Mouse (Mus musculus) mouse trophoblast stem cell (cell line): Measurements from ENCODE around the gene Pmvk.

ENCODE experiments used
- in situ Hi-C, 2 experiments: fragments of 300-500 bp; cut with MseI, MboI; formaldehyde crosslinking; loops; 2 replicates in 1 of 2; 3 replicates in 1 of 2; pipeline ENCODE4 v1.15.1; 2025

Gene Pmvk

DNA sequence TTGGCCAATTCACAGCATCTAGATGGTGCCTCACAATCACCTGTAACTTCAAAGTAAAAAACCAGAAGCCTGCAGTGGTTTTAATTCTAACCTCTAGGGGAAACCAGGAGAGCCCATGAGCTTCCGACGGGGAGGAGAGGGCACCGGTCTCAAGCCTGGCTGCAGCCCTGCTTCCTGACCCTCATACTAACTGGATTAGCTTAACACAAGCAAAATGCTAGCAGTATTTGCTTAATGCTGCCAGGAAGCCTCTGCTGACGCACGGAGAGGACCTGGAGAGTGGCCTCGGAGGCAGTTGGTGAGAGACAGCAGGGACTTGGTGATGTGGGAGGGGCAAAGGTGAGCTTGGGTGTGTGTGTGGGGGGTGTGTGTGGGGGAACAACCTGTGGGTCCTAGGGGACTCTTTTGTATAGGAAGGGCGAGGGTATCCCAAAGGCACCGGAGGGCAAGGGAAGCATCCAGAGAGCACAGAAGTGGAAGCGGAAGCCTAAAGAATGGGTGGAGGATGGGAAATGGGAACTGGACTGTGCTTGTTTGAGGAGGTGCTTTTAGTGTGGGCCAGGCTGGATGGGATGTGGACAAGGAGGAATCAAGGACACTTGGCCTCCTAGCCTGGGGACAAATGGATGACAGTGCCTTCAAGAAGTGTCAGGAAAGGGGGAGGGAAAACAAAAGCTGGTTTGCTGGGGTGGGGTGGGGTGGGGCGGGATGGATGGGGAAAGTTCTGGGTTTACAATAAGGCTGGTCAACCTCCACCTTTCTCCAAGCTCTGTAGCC lies at the start of gene Pmvk:
Gene Pmvk, plus strand, starts transcription at position 141 of the 777 bp plus-strand sequence.
- in situ Hi-C loops: loop anchor here (5.0 kb wide), 2 partner anchors 33 to 38 kb away; no protein-coding TSS in a partner anchor

DNA sequence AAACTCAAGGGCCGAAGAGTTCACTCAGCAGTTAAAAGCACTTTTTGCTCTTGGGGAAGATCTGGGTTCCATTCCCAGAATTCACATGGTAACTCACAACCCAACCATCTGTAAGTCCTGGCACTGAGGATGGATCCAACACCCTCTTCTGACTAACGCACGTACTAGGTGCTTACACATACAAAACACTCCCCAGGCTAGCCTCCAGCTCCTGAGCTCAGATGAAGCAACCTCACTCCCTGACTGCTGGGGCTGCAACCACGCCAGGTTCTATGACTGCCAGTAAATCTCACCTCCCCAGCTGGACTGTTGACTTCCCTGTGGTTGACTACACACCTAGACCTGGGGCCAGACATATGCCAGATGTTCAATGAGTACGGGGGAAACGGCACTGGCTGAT lies 47.5 kb upstream of the Pmvk start:
- in situ Hi-C loops: no loop called here

DNA sequence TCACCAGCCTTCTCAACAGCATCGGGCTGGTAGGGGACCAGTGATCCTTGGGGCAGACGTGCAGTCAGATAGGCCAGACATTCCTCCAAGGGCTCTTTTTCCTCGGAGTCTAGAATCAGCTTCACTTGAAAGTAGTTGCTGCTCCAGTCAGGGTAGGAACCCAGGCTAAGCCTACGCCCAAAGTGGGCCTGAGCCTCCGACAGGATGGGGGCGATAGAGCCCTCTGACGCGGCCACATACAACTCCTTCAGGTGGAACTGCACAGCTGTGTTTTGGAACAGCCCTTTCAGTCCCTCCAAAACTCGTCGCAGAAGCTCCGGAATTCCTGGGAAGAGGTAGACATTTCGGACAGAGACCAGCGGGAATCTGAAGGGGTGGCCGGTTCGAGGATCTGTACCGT lies 45.9 kb upstream of the Pmvk start:
- in situ Hi-C loops: no loop called here

DNA sequence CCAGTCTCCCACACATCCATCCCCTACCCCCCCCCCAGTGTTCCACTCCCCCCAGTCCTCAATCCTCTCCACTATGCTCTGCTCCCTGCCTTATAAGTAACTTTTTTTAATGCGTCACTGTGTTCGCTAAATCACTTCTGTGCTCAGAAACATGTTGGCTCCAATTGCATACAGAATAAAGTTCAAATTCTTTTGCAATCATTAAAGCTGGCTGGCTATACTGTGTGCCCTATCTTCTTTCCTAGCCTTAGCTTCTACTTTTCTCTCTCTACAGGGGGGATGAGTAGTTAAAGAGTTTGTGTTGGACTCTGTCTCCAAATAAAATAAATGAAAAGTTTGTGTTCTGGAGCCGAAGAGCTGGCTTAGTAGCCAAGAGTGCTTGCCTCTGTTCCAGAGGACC lies 44.6 kb upstream of the Pmvk start:
- in situ Hi-C loops: no loop called here

DNA sequence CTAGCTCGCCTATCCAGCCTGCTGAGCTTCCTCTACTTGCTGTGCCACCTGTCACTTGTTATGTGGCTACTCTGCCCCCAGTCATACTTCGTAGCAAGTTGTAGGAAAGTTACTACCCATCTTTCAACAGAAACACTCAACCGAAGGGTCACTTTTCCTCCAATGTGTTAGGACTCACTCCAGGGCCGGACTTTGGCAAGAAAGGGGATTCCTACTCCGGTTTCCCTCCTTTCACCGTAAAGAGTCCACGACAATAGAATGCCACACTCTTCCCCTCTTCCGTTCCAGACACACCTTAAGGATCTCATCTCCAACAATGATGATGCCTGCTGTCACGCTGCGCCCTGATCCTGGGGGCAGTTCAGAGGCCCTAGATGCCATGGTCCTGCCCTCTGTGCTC lies 43.5 kb upstream of the Pmvk start:
- in situ Hi-C loops: no loop called here

DNA sequence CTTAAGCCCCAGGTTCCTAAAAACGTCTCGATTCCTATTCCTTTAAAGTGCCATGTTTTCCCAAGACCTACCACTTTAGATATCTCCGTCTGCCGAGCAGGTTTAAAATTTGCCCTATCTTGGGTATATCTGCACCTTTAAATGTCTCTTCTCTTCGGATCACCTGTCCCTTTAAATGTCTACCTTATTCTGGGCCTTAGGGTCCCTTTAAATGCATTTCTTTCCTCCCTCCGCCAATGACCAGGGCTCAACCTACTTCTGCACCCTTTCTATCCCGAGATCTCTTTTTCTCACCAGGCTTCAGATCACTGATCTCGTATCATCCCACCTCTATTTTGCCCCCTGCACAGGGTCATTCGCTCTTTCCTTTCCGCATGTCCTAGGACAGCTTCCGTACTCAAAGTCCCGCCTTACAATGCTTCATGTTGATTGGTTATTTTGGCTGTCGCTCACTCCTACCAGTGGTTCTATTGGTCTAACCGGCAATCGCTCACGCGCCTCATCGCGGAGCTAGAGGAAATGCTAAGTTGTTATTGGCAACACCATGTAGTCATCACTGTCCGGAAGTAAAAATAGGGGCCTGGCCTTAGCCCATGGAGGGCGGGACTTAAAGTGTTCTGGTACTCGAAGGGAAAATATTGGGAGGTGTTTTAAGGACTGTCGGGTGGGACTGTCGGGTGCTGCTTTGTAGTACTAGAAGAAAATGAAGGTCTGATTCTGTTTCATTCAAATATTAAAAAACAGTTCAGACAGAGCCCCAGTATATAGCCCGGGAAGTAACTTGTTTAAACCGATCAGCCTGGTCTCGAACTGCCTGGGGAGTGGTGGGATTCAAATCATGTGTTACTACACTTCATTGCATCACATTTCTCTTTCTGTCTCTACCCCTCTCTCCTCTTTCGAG lies 42.6 kb upstream of the Pmvk start, which contains the start of gene Flad1:
Gene Flad1, minus strand, starts transcription at position 381 of the 904 bp plus-strand sequence.
- in situ Hi-C loops: no loop called here

DNA sequence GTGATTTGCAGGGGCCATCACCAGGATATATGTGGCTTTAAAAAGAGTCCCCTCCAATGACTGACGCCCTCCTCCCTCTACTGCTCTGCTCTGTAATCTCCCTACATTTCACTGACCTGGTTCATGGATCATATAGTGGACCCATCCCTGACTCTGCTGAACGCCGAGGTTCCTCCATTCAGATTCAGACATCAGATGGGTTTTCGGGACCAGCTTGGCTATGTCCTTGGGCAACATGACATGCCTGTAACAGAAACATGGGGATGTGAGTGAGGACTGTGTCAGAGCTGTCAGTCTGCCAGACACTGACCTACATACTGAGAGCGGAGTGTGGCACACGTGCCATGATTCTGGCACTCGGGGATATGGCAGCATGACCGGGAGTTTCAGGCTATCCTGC lies 38.2 kb upstream of the Pmvk start:
- in situ Hi-C loops: no loop called here

DNA sequence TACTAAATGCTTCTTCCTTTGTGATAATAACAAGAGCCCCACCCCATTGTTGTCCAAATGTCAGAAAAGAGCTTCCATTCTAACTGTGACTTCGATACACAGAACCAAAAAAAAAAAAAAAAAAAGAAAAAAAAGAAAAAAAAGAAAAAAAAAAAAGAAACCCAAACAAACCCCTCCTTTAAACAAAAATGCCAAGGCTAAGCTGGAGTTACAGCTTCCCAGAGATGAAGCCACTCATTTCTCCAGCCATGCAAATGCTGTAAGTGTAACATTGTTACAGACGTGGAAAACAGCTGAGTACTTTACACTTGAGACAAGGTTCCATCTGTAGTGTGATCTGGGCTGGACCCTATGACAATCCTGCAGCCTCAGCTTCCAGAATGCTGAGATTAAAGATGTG lies 37.2 kb upstream of the Pmvk start:
- in situ Hi-C loops: no loop called here

DNA sequence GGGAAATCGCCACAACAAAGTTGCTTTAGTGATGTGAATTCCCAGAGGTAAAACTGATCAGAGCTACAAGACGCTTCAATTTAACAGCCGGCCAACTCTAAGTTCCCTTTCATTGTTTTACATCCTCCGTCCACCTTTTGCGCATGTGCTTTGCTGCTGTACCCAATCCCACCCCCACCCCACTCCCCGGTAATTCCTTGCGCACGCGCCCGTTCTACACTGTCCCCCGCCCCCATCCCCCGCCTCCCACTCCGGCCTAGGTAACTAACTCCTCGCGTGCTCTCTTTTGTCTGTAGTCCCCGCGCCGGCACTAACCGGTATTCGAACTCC lies 36.5 kb upstream of the Pmvk start:
- in situ Hi-C loops: no loop called here

DNA sequence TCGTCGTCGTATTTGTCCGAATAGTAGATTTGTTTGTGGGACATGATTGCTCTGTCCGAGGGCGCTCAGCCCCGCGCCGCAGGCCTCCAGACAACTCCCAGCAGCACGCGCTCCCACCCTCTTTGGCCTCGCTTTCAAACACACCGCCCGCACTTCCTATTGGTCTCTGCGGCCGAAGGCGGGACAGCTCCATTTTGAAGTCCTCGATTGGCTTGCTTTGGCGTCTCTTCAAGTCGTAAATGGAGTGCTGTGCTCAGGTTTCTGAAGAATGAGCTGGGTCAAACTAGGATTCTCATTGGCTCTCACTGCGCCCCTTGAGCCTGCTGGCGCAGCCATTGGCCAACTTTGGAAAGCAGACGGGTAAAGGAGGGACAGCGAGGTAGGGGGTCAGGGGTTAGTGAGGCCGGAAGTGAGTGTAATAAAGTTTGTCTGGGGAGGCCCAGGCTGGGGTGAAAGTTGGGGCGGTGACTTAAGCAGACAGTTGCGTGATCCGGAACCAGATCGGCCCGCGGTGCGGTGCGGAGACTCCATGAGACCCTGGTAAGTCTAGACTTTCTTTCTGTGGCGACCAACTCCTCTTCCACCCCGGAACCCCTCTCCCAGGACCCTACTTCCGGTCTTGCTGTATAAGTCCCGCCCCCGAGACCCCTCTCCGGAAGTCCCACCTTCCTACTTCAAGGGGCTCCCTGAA lies 36.0 kb upstream of the Pmvk start, which contains the start of the genes Cks1b and Shc1:
Gene Cks1b, minus strand, starts transcription at position 214 of the 691 bp plus-strand sequence.
Gene Shc1, plus strand, starts transcription at position 274 of the 691 bp plus-strand sequence.
- in situ Hi-C loops: no loop called here

DNA sequence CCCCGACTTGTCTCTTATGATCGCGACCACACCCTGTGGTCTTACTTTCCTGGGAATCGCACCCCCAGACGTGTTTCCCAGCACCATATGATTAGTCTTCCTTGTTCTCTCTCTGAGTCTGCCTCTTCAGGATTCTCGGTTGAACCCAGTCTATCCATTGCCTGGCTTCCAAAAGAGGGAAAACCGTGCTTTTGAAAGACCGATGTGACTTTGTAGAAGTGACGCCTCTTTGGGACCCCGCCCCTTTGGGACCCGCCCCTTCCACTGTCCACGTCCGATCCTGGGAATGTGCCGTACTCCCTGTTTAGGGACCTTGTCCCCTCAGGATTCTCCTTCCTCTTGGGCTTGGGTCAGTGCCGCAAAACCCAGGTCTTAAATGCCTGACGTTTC lies 35.5 kb upstream of the Pmvk start:
- in situ Hi-C loops: no loop called here

DNA sequence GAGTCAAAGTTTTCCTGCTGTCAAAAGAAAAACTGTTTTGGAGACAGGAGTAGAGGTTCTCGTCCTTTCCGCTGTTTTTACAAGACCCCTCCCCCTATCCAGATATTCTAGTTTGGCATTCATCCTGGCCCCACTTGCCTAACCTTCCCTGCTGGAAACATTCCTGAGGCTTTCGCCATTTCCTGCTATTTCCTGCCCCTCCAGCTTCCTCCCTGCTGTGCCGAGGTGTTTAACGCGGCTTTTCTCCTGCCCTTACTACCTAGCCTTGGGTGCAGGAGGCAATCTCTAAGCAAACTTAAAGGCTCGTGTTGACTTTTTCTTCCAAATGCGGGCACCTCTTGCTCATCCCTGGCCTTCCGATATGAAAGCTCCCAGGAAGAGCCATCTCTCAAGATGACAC lies 34.8 kb upstream of the Pmvk start:
- in situ Hi-C loops: no loop called here

DNA sequence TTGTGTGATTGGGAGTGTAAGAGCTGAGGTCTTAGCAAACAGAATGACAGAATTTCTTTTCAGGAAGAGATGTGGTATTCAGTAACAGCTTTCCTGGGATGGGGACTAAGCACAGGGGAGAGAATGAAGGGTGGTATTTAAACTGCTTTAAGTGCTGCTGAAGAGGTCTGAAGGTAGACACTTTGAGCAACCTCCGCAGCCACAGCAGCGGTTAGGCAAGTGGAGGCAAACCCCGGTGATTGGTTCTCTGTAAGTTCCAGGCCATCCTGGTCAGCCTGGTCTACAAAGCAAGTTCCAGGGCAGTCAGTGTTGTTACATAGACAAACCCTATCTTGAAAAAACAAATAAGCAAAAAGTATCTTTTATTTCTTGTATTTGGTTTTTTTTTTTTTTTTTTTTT lies 34.4 kb upstream of the Pmvk start:
- in situ Hi-C loops: no loop called here

DNA sequence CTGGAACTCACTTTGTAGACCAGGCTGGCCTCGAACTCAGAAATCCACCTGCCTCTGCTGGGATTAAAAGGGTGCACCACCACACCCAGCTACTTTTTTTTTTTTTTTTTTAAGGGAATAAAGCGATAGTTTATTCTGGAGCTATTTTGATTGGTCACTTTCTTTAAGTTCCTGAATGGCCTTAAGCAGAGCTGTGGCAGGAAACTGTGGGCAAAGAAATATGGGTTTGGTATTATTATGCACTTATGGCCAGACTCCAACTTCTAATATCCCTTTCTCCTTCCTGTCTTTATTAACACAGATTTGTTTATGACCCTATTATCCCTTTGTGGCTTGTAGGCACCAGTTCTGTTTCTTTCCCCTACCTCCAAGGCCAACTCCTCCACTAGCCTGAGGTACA lies 33.9 kb upstream of the Pmvk start:
- in situ Hi-C loops: no loop called here

DNA sequence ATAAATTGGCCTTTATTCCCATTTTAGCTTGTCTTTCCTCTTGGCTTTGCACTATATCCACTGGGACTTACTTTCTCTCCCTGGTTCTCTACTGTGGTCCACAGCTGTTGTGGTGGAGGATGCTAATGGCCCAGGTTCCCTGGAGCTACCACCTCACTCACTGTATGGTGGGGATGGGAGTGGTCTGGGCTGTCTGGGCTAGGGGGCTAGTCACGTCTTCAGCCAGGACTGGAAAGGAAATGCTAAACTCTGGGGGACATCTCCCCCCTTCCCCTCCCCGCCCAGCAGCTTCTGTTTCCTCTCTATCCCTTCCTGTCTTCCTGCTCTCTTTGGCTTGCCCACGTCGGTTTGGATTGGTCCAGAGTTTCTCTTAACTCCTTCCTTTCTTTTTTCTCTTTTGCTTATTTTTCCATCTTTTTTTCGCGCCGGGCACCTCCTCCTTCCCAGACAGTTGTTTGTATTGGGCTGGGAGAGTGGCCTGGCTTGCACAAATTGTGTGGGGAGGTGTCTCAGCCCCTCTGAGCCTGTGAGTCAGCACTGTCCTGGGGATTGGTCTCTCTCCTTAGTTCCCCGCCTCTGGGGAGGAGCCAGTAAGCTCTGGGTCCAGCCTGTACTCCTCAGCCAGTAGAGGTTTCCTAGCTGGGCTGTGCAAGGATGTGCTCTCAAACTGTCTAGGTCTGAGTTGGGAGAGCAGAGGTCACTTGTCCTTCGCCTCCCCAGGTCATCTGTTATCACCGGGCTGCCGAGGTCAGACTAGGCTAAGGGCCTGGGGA lies 33.2 kb upstream of the Pmvk start:
- in situ Hi-C loops: no loop called here

DNA sequence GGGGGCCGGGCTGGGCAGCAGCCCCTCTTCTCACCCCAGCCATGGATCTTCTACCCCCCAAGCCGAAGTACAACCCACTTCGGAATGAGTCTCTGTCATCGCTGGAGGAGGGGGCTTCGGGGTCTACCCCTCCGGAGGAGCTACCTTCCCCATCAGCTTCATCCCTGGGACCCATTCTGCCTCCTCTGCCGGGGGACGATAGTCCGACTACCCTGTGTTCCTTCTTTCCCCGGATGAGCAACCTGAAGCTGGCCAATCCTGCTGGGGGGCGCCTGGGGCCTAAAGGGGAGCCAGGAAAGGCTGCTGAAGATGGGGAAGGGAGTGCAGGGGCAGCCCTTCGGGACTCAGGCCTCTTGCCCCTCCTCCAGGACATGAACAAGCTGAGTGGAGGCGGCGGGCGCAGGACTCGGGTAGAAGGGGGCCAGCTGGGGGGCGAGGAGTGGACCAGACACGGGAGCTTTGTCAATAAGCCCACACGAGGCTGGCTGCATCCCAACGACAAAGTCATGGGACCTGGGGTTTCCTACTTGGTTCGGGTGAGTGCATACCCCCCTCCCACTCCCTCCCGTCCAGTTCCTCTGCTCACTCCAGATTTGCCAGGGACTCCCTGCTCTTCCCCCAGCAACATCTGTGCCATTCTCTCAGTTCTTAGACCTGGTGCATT lies 32.4 kb upstream of the Pmvk start:
- in situ Hi-C loops: no loop called here

DNA sequence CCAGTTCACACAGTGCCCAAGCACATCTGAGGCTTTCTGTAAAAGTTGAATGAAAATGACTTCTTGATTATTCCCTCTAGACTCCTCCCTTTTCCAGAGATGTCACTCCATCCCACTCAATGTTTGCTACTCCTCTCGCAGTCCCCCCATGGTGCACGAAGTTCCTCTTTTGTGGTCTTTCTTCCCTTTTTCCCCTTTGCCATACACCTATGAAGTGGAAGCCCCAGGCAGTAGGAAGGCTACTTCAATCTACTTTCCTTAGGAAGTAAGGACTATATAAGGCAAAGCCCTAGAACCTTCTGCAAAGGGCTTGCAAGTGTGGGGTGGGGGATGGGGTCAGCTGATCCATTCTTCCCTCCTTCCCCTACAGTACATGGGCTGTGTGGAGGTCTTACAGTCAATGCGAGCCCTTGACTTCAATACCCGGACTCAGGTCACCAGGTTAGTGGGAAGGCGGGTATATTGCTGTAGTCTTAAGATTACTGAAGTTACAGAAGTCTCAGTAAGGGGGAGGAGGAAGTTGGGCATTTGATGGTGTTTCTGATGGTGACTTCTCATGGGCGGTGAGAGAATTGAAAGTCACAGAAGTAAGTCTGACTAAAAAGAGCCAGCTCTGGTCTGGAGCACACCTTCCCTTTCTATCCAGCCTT lies 31.7 kb upstream of the Pmvk start:
- in situ Hi-C loops: no loop called here

DNA sequence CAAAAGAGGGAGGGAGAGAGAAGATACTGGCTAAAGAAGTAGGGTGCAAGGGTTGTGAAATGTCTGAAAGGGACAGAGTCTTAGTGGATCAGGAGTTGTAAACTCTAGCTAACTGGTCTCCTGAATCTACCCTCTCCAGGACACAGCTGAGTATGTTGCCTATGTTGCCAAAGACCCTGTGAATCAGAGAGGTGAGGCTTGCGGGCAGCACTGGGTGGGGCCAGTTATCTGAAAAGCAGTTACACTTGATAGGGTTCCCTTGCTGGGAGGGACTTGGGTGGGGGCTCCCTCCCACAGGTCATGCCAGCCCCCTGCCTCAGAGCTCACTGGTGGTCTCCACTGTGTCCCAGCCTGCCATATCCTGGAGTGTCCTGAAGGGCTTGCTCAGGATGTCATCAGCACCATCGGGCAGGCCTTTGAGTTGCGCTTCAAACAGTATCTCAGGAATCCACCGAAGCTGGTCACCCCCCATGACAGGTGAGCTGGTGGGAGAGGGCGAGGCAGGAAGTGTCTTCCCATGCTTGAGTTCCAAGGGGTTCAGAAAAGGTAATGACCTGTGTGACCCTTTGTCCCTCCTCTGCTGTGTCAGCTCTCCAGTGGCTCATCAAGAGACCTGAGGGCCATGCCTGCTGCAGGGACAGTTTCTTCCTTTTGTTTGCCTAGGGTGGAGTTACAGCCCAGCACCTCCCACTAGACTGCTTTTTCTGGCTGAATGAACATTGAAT lies 29.8 kb upstream of the Pmvk start:
- in situ Hi-C loops: no loop called here

DNA sequence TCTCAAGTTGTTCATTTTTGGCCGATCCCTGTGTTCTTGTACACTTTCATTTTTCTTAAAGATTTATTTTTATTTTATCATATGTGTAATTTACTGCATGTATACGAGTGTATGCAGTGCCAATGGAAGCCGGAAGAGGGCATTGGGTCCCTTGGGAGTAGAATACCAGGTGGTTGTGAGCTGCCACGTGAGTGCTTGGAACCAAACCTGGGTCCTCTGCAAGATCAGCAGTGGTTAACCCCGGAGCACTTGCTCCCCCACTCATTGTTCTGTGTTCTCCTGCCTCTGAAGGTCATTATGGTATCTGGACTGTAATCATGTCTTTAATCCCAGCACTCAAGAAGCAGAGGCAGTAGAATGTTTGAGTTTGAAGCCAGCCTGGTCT lies 29.2 kb upstream of the Pmvk start:
- in situ Hi-C loops: no loop called here

DNA sequence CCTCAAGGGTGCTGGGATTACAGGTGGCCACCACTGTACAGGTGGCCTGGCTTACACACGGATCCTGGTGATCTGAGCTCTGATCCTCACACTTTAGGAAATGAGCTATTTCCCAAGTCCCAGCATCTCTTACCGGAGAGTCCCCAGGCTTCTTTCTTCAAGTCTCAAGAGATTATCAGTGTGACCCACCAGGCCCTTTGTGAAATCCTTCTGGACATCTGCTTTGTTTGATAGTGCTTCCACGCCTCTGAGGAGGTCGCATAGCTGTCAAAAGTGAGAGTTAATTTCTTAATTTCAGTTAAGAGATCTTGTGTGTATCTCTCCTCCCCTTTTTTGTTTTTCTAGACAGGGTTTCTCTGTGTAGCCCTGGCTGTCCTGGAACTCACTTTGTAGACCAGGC lies 28.5 kb upstream of the Pmvk start:
- in situ Hi-C loops: no loop called here
